Mouse (Mus musculus) spleen, adult 2 months (tissue): ENCODE results near the gene Srd5a1. TPM values are rescaled to one million over a fixed set of nuclear protein-coding genes. Genes with fewer than 3 reads are reported as not detected.

ENCODE experiments used
- DNase-seq, 2 experiments: peaks; one replicate each; pipeline versions ENCODE4 v3.0.0 to v3.0.0-alpha.2; 2012 to 2021; ENCODE audit warnings: low spot score in 2 of 2, low read depth in 1 of 2
- H3K27ac ChIP-seq: fragments of 200-500 bp; 2 replicates; pipeline ENCODE4 v1.5.1; 2012; ENCODE audit warnings: low read length, inconsistent platforms; ENCODE audit not compliant: insufficient read depth
- H3K27me3 ChIP-seq: fragments of 200-500 bp; 2 replicates; pipeline ENCODE4 v1.6.1; 2012; ENCODE audit warnings: mild to moderate bottlenecking, moderate library complexity, low read length, inconsistent platforms; ENCODE audit not compliant: control insufficient read depth, insufficient read depth
- H3K36me3 ChIP-seq: fragments of 200-500 bp; 2 replicates; pipeline ENCODE4 v1.6.1; 2012; ENCODE audit warnings: mild to moderate bottlenecking, low read length, inconsistent platforms; ENCODE audit not compliant: control insufficient read depth, insufficient read depth
- H3K4me1 ChIP-seq: fragments of 200-500 bp; 2 replicates; pipeline ENCODE4 v1.6.1; 2011; ENCODE audit warnings: inconsistent platforms; ENCODE audit not compliant: control insufficient read depth, insufficient read depth, insufficient read length
- H3K4me3 ChIP-seq: fragments of 200-500 bp; 2 replicates; pipeline ENCODE4 v1.5.1; 2011; ENCODE audit warnings: mild to moderate bottlenecking, inconsistent platforms; ENCODE audit not compliant: insufficient read depth, insufficient read length; ENCODE audit errors: extremely low read depth
- CTCF ChIP-seq: fragments of 200-500 bp; IDR thresholded peaks from 2 replicates; pipeline ENCODE4 v1.5.1; 2011; ENCODE audit warnings: mild to moderate bottlenecking, inconsistent platforms; ENCODE audit not compliant: insufficient read depth, insufficient read length, insufficient replicate concordance; ENCODE audit errors: extremely low read depth
- POLR2A ChIP-seq: fragments of 200-500 bp; IDR thresholded peaks from 2 replicates; pipeline ENCODE4 v1.6.1; 2011; ENCODE audit warnings: low read depth, low read length, inconsistent platforms
- WGBS: fragments of 180-500 bp; shearing (Covaris S2); methylation state at CpG from one replicate; pipeline ENCODE4 v1.1.7; 2018; 5-methylcytosine and 5-hydroxymethylcytosine counted together
- polyA plus RNA-seq: library from polyadenylated mRNA; depleted of rRNA; stranded (reverse); fragments of >200 nt; gene quantifications from 2 replicates; pipeline ENCODE4 v1.2.3, GENCODE M21; 2012

The Srd5a1 gene
- polyA plus RNA-seq, 1 experiment: 0.82 TPM

GRCm38 (mm10) chr13:69592226-69592625, 19.0 kb downstream of the Srd5a1 start:
- no peak for DNase-seq
- WGBS: 89% methylated on average over 8 of the region's 8 CpGs
- Histone ChIP-seq H3K4me3 (no peak overlapping the region), H3K36me3 (no peaks in the 10 kb centered on the region), H3K27ac (no peak overlapping the region), H3K4me1 (no peaks in the 10 kb centered on the region), H3K27me3 (no peaks in the 10 kb centered on the region)
- TF ChIP-seq CTCF (no peak), POLR2A (no peak)

- Histone ChIP-seq H3K27me3 (no peaks in the 10 kb centered on the region), H3K4me3 (no peak overlapping the region), H3K36me3 (no peaks in the 10 kb centered on the region), H3K4me1 (no peaks in the 10 kb centered on the region), H3K27ac (no peak overlapping the region)
- WGBS: 96% methylated on average over 5 of the region's 5 CpGs
- TF ChIP-seq POLR2A (no peak), CTCF (no peak)
- no peak for DNase-seq
These were observed 19.9 kb downstream of the Srd5a1 start for GRCm38 (mm10) chr13:69591338-69591737.

GRCm38 (mm10) chr13:69588263-69588662, 23.0 kb downstream of the Srd5a1 start:
- H3K27ac ChIP-seq: no peak overlapping the region
- 92% methylated on average over 6 of the region's 6 CpGs for WGBS
- TF ChIP-seq POLR2A (no peak), CTCF (no peak)
- H3K4me1 ChIP-seq: no peaks in the 10 kb centered on the region
- no peak for DNase-seq
- no peaks in the 10 kb centered on the region for H3K27me3 ChIP-seq
- H3K4me3 ChIP-seq: no peak overlapping the region
- H3K36me3 ChIP-seq: no peaks in the 10 kb centered on the region

- no peaks in the 10 kb centered on the region for H3K27me3 ChIP-seq
- TF ChIP-seq CTCF: no peak
- H3K27ac ChIP-seq: no peak overlapping the region
- no peak overlapping the region for H3K4me3 ChIP-seq
- 78% methylated on average over 3 of the region's 3 CpGs for WGBS
- no peaks in the 10 kb centered on the region for H3K36me3 ChIP-seq
- DNase-seq: no peak
- no peaks in the 10 kb centered on the region for H3K4me1 ChIP-seq
These were observed 23.4 kb downstream of the Srd5a1 start for GRCm38 (mm10) chr13:69587849-69588248.

GRCm38 (mm10) chr13:69586337-69586736, 24.9 kb downstream of the Srd5a1 start:
- WGBS: 83% methylated on average over 10 of the region's 10 CpGs
- Histone ChIP-seq H3K27ac (no peak overlapping the region), H3K4me3 (no peak overlapping the region), H3K4me1 (no peaks in the 10 kb centered on the region), H3K36me3 (no peaks in the 10 kb centered on the region), H3K27me3 (no peaks in the 10 kb centered on the region)
- DNase-seq: no peak
- TF ChIP-seq POLR2A (no peak), CTCF (no peak)

GRCm38 (mm10) chr13:69585828-69586227, 25.4 kb downstream of the Srd5a1 start:
- Histone ChIP-seq H3K27ac (no peak overlapping the region), H3K4me1 (no peaks in the 10 kb centered on the region), H3K27me3 (no peaks in the 10 kb centered on the region), H3K4me3 (no peak overlapping the region), H3K36me3 (no peaks in the 10 kb centered on the region)
- WGBS: 47% methylated on average over 6 of the region's 6 CpGs
- TF ChIP-seq CTCF (no peak), POLR2A (no peak)
- no peak for DNase-seq

GRCm38 (mm10) chr13:69583591-69583990, 27.7 kb downstream of the Srd5a1 start:
- no peak for DNase-seq
- H3K4me1 ChIP-seq: no peaks in the 10 kb centered on the region
- H3K27me3 ChIP-seq: no peaks in the 10 kb centered on the region
- TF ChIP-seq CTCF: no peak
- TF ChIP-seq POLR2A: no peak
- no peaks in the 10 kb centered on the region for H3K36me3 ChIP-seq
- no peak overlapping the region for H3K27ac ChIP-seq
- H3K4me3 ChIP-seq: no peak overlapping the region
- WGBS: 93% methylated on average over 6 of the region's 6 CpGs
